Mouse (Mus musculus) ES-Bruce4 (cell line): ENCODE measurements around the gene Cpsf3.

ENCODE experiments used
- CTCF ChIP-seq: IDR thresholded peaks from one replicate; pipeline ENCODE4 v1.8.1; 2011; ENCODE audit warnings: low read depth, low read length
- EP300 ChIP-seq: IDR thresholded peaks from 2 replicates; pipeline ENCODE4 v1.6.1; 2011; ENCODE audit warnings: low read depth, low read length; ENCODE audit not compliant: insufficient read depth
- POLR2A ChIP-seq: IDR thresholded peaks from one replicate; pipeline ENCODE4 v1.8.1; 2011; ENCODE audit warnings: low read length; ENCODE audit not compliant: insufficient read depth

- TF ChIP-seq CTCF, result no peak
- TF ChIP-seq POLR2A, result no peak
- TF ChIP-seq EP300, result no peak
Observed at GRCm38 (mm10) chr12:21268083-21268616, 17.0 kb upstream of the Cpsf3 start.
